Mouse (Mus musculus): ENCODE results near the gene Mnd1. TPM values are rescaled to one million over a fixed set of nuclear protein-coding genes. Genes with fewer than 3 reads are reported as not detected.

Gene Mnd1
- polyA plus RNA-seq, 1 experiment: 0.51 TPM

- H3K27ac ChIP-seq (ENCODE audit: control insufficient read depth, insufficient read depth, low read length): no peak overlapping the region
- TF ChIP-seq CTCF (IDR thresholded peaks at IDR 0.05; ENCODE audit: borderline replicate concordance, control insufficient read depth, extremely low read depth, insufficient read depth, low read length, poor library complexity) (no peak), POLR2A (IDR thresholded peaks at IDR 0.05; ENCODE audit: control insufficient read depth, extremely low read depth, insufficient read depth, low read length, poor library complexity) (no peak)
- 4% methylated on average over 12 of the region's 12 CpGs for WGBS
- H3K27me3 ChIP-seq (ENCODE audit: control insufficient read depth, insufficient read depth, low read length): no peaks in the 10 kb centered on the region
- no peaks in the 10 kb centered on the region for H3K36me3 ChIP-seq (ENCODE audit: control insufficient read depth, insufficient read depth, low read length)
- peaks cover 4% of the 10 kb centered on the region for H3K4me1 ChIP-seq (replicated peaks; ENCODE audit: control insufficient read depth, insufficient read depth, low read length)
- no peak overlapping the region for H3K4me3 ChIP-seq (ENCODE audit: control insufficient read depth, insufficient read depth, low read length)
- no peak for DNase-seq
Observed at GRCm38 (mm10) chr3:84154721-84155141, 855 bp downstream of the Mnd1 start.

- Histone ChIP-seq H3K27me3 (ENCODE audit: control insufficient read depth, insufficient read depth, low read length) (no peaks in the 10 kb centered on the region), H3K4me3 (ENCODE audit: control insufficient read depth, insufficient read depth, low read length) (no peak overlapping the region), H3K4me1 (replicated peaks; ENCODE audit: control insufficient read depth, insufficient read depth, low read length) (no peaks in the 10 kb centered on the region), H3K27ac (ENCODE audit: control insufficient read depth, insufficient read depth, low read length) (no peak overlapping the region), H3K36me3 (ENCODE audit: control insufficient read depth, insufficient read depth, low read length) (no peaks in the 10 kb centered on the region)
- 100% methylated on average over 3 of the region's 3 CpGs for WGBS
- TF ChIP-seq POLR2A (IDR thresholded peaks at IDR 0.05; ENCODE audit: control insufficient read depth, extremely low read depth, insufficient read depth, low read length, poor library complexity): no peak
- no peak for TF ChIP-seq CTCF (IDR thresholded peaks at IDR 0.05; ENCODE audit: borderline replicate concordance, control insufficient read depth, extremely low read depth, insufficient read depth, low read length, poor library complexity)
- DNase-seq: no peak
Observed at GRCm38 (mm10) chr3:84149831-84150230, 5.8 kb downstream of the Mnd1 start.

GRCm38 (mm10) chr3:84140947-84141346 is 14.6 kb downstream of the Mnd1 start:
- Histone ChIP-seq H3K4me3 (ENCODE audit: control insufficient read depth, insufficient read depth, low read length) (no peak overlapping the region), H3K27ac (ENCODE audit: control insufficient read depth, insufficient read depth, low read length) (no peak overlapping the region), H3K36me3 (ENCODE audit: control insufficient read depth, insufficient read depth, low read length) (no peaks in the 10 kb centered on the region), H3K4me1 (replicated peaks; ENCODE audit: control insufficient read depth, insufficient read depth, low read length) (no peaks in the 10 kb centered on the region), H3K27me3 (ENCODE audit: control insufficient read depth, insufficient read depth, low read length) (no peaks in the 10 kb centered on the region)
- DNase-seq: no peak
- WGBS: 93% methylated on average over 7 of the region's 7 CpGs
- no peak for TF ChIP-seq POLR2A (IDR thresholded peaks at IDR 0.05; ENCODE audit: control insufficient read depth, extremely low read depth, insufficient read depth, low read length, poor library complexity)
- TF ChIP-seq CTCF (IDR thresholded peaks at IDR 0.05; ENCODE audit: borderline replicate concordance, control insufficient read depth, extremely low read depth, insufficient read depth, low read length, poor library complexity): no peak

GRCm38 (mm10) chr3:84136509-84136908 is 19.1 kb downstream of the Mnd1 start:
- 96% methylated on average over 7 of the region's 7 CpGs for WGBS
- H3K36me3 ChIP-seq (ENCODE audit: control insufficient read depth, insufficient read depth, low read length): no peaks in the 10 kb centered on the region
- H3K27ac ChIP-seq (ENCODE audit: control insufficient read depth, insufficient read depth, low read length): no peak overlapping the region
- peaks cover 4% of the 10 kb centered on the region; the same call in 1 of the 2 replicates for H3K4me1 ChIP-seq (replicated peaks; ENCODE audit: control insufficient read depth, insufficient read depth, low read length)
- DNase-seq: no peak
- no peak for TF ChIP-seq CTCF (IDR thresholded peaks at IDR 0.05; ENCODE audit: borderline replicate concordance, control insufficient read depth, extremely low read depth, insufficient read depth, low read length, poor library complexity)
- TF ChIP-seq POLR2A (IDR thresholded peaks at IDR 0.05; ENCODE audit: control insufficient read depth, extremely low read depth, insufficient read depth, low read length, poor library complexity): no peak
- H3K4me3 ChIP-seq (ENCODE audit: control insufficient read depth, insufficient read depth, low read length): no peak overlapping the region
- H3K27me3 ChIP-seq (ENCODE audit: control insufficient read depth, insufficient read depth, low read length): no peaks in the 10 kb centered on the region

- H3K4me3 ChIP-seq (ENCODE audit: control insufficient read depth, insufficient read depth, low read length): no peak overlapping the region
- H3K36me3 ChIP-seq (ENCODE audit: control insufficient read depth, insufficient read depth, low read length): no peaks in the 10 kb centered on the region
- 78% methylated on average over 6 of the region's 6 CpGs for WGBS
- no peak for DNase-seq
- H3K27ac ChIP-seq (ENCODE audit: control insufficient read depth, insufficient read depth, low read length): no peak overlapping the region
- H3K4me1 ChIP-seq (replicated peaks; ENCODE audit: control insufficient read depth, insufficient read depth, low read length): peaks cover 4% of the 10 kb centered on the region; the same call in 1 of the 2 replicates
- TF ChIP-seq CTCF (IDR thresholded peaks at IDR 0.05; ENCODE audit: borderline replicate concordance, control insufficient read depth, extremely low read depth, insufficient read depth, low read length, poor library complexity) (no peak), POLR2A (IDR thresholded peaks at IDR 0.05; ENCODE audit: control insufficient read depth, extremely low read depth, insufficient read depth, low read length, poor library complexity) (no peak)
- H3K27me3 ChIP-seq (ENCODE audit: control insufficient read depth, insufficient read depth, low read length): no peaks in the 10 kb centered on the region
Observed at GRCm38 (mm10) chr3:84135933-84136332, 19.7 kb downstream of the Mnd1 start.

GRCm38 (mm10) chr3:84135387-84135786 is 20.2 kb downstream of the Mnd1 start:
- H3K4me3 ChIP-seq (ENCODE audit: control insufficient read depth, insufficient read depth, low read length): no peak overlapping the region
- DNase-seq: peak; percentile 18
- 38% methylated on average over 9 of the region's 9 CpGs for WGBS
- H3K36me3 ChIP-seq (ENCODE audit: control insufficient read depth, insufficient read depth, low read length): no peaks in the 10 kb centered on the region
- H3K27me3 ChIP-seq (ENCODE audit: control insufficient read depth, insufficient read depth, low read length): no peaks in the 10 kb centered on the region
- peaks cover 4% of the 10 kb centered on the region; the same call in 1 of the 2 replicates for H3K4me1 ChIP-seq (replicated peaks; ENCODE audit: control insufficient read depth, insufficient read depth, low read length)
- TF ChIP-seq CTCF (IDR thresholded peaks at IDR 0.05; ENCODE audit: borderline replicate concordance, control insufficient read depth, extremely low read depth, insufficient read depth, low read length, poor library complexity): no peak
- H3K27ac ChIP-seq (ENCODE audit: control insufficient read depth, insufficient read depth, low read length): no peak overlapping the region

GRCm38 (mm10) chr3:84131369-84131768 is 24.2 kb downstream of the Mnd1 start:
- no peak overlapping the region for H3K27ac ChIP-seq (ENCODE audit: control insufficient read depth, insufficient read depth, low read length)
- no peaks in the 10 kb centered on the region for H3K27me3 ChIP-seq (ENCODE audit: control insufficient read depth, insufficient read depth, low read length)
- no peak for DNase-seq
- no peak overlapping the region for H3K4me3 ChIP-seq (ENCODE audit: control insufficient read depth, insufficient read depth, low read length)
- H3K36me3 ChIP-seq (ENCODE audit: control insufficient read depth, insufficient read depth, low read length): no peaks in the 10 kb centered on the region
- WGBS: 93% methylated on average over 3 of the region's 3 CpGs
- no peak for TF ChIP-seq POLR2A (IDR thresholded peaks at IDR 0.05; ENCODE audit: control insufficient read depth, extremely low read depth, insufficient read depth, low read length, poor library complexity)
- no peak for TF ChIP-seq CTCF (IDR thresholded peaks at IDR 0.05; ENCODE audit: borderline replicate concordance, control insufficient read depth, extremely low read depth, insufficient read depth, low read length, poor library complexity)
- H3K4me1 ChIP-seq (replicated peaks; ENCODE audit: control insufficient read depth, insufficient read depth, low read length): peaks cover 4% of the 10 kb centered on the region; the same call in 1 of the 2 replicates
